Mouse (Mus musculus): ENCODE measurements at regions not wholly inside any gene's neighbourhood (a gene's known extent, or its start where the extent isn't known, plus 50 kb on each side); places are given as distances from the start of the nearest gene placed in this dataset.

DNA sequence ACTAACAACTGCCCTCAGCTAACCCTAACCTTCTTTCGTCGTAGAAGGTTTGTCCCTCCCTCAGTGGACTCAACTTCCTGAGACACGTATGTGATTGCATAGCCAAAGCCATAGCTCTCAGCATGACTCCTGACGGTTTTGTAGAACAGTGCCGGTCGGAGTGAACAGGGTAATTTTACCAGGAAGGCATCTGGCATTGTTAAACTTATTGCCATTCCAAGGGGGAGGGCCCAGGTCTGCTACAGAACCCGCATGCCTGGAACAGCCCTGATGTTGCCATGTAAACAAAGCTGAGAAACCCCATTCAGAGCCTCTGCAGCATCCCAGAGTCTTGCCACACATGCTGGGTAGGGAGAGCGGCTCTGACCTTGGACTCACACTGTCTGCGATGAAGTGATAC lies 52.2 kb upstream of the Adgrl2 start:
- no peak for TF ChIP-seq POLR2AphosphoS5 (IDR thresholded peaks at IDR 0.05; ENCODE audit: insufficient replicate concordance, low read depth, low read length)
- no peak for TF ChIP-seq GATA2 (IDR thresholded peaks at IDR 0.05; ENCODE audit: borderline replicate concordance, low read depth, low read length)
- TF ChIP-seq CTCF (IDR thresholded peaks at IDR 0.05; ENCODE audit: low read depth, low read length): no peak
- no peak for TF ChIP-seq GATA1 (IDR thresholded peaks at IDR 0.05; ENCODE audit: borderline replicate concordance, low read length)
- no peak for TF ChIP-seq TAL1 (conservative IDR thresholded peaks at IDR 0.05; ENCODE audit: low read depth, low read length)
- DNase-seq (ENCODE audit: low spot score): no peak
- Histone ChIP-seq H3K4me3 (ENCODE audit: low read depth, low read length) (no peak overlapping the region), H3K4me1 (ENCODE audit: insufficient read depth, low read depth, low read length) (no peaks in the 10 kb centered on the region), H3K36me3 (replicated peaks) (no peaks in the 10 kb centered on the region), H3K27me3 (ENCODE audit: insufficient read depth, low read length) (no peaks in the 10 kb centered on the region), H3K9me3 (replicated peaks) (peaks cover 37% of the 10 kb centered on the region)
- ATAC-seq (ENCODE audit: extremely low read depth, insufficient number of reproducible peaks, low FRiP score, poor library complexity, severe bottlenecking): no peak

GRCm38 (mm10) chr3:149041188-149041587 lies 50.8 kb upstream of the Adgrl2 start:
- TF ChIP-seq CTCF (IDR thresholded peaks at IDR 0.05; ENCODE audit: low read depth, low read length): no peak
- no peak for TF ChIP-seq GATA2 (IDR thresholded peaks at IDR 0.05; ENCODE audit: borderline replicate concordance, low read depth, low read length)
- no peak for TF ChIP-seq GATA1 (IDR thresholded peaks at IDR 0.05; ENCODE audit: borderline replicate concordance, low read length)
- TF ChIP-seq POLR2AphosphoS5 (IDR thresholded peaks at IDR 0.05; ENCODE audit: insufficient replicate concordance, low read depth, low read length): no peak
- TF ChIP-seq TAL1 (conservative IDR thresholded peaks at IDR 0.05; ENCODE audit: low read depth, low read length): no peak
- no peak for ATAC-seq (ENCODE audit: extremely low read depth, insufficient number of reproducible peaks, low FRiP score, poor library complexity, severe bottlenecking)
- Histone ChIP-seq H3K4me3 (ENCODE audit: low read depth, low read length) (no peak overlapping the region), H3K4me1 (ENCODE audit: insufficient read depth, low read depth, low read length) (no peaks in the 10 kb centered on the region), H3K9me3 (replicated peaks) (peaks cover 40% of the 10 kb centered on the region), H3K27me3 (ENCODE audit: insufficient read depth, low read length) (no peaks in the 10 kb centered on the region), H3K36me3 (replicated peaks) (no peaks in the 10 kb centered on the region)
- no peak for DNase-seq (ENCODE audit: low spot score)
